Mouse (Mus musculus): ENCODE data around the gene Zfp62. TPM values are rescaled to one million over a fixed set of nuclear protein-coding genes. Genes with fewer than 3 reads are reported as not detected.
A peak's percentile ranks its signal among the peaks of the same experiment; 100 is the strongest.

Gene Zfp62
- polyA plus RNA-seq, 1 experiment from 2014 or later = 58.6 TPM

GRCm38 (mm10) chr11:49213505-49213904 lies 10.4 kb downstream of the Zfp62 start:
- H3K36me3 ChIP-seq (ENCODE audit: poor library complexity, severe bottlenecking) = peaks cover 53% of the 10 kb centered on the region
- WGBS = 96% methylated on average over 1 of the region's 1 CpGs
- no peak overlapping the region for H3K9ac ChIP-seq
- no peak overlapping the region for H3K4me2 ChIP-seq
- H3K4me3 ChIP-seq = no peak overlapping the region
- no peaks in the 10 kb centered on the region for H3K27me3 ChIP-seq
- no peak for ATAC-seq
- H3K4me1 ChIP-seq = peaks cover 7% of the 10 kb centered on the region
- no peak overlapping the region for H3K27ac ChIP-seq
- no peaks in the 10 kb centered on the region for H3K9me3 ChIP-seq (replicated peaks)

- Histone ChIP-seq H3K9ac (no peak overlapping the region), H3K27ac (no peak overlapping the region), H3K4me1 (no peaks in the 10 kb centered on the region), H3K9me3 (replicated peaks) (no peaks in the 10 kb centered on the region), H3K36me3 (ENCODE audit: poor library complexity, severe bottlenecking) (peaks cover 33% of the 10 kb centered on the region), H3K4me2 (no peak overlapping the region), H3K4me3 (no peak overlapping the region), H3K27me3 (no peaks in the 10 kb centered on the region)
- ATAC-seq = no peak
- 93% methylated on average over 2 of the region's 2 CpGs for WGBS
Measured at GRCm38 (mm10) chr11:49219271-49219670, 16.2 kb downstream of the Zfp62 start.

DNA sequence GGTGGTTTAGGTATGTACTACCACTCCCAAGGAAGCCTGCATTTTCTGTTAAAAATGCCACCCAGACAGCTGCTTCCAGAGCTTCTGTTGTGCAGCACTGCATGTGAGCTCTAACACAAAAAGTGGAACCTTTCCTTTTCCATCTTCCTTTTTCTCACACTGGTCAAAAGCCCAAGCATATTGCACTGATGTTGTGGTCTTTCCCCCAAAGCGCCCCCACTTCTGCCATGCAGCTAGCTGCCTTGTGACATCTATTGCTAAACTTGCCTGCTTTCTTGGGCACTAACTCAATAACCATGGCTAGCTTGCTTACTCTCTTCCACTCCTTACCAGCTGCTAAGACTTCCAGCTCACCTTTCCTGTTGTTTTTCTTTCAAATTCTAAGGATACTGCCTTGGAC lies 21.4 kb downstream of the Zfp62 start:
- Histone ChIP-seq H3K4me2 (no peak overlapping the region), H3K36me3 (ENCODE audit: poor library complexity, severe bottlenecking) (no peaks in the 10 kb centered on the region), H3K4me1 (no peaks in the 10 kb centered on the region), H3K27ac (no peak overlapping the region), H3K27me3 (no peaks in the 10 kb centered on the region), H3K4me3 (no peak overlapping the region), H3K9ac (no peak overlapping the region), H3K9me3 (replicated peaks) (no peaks in the 10 kb centered on the region)
- WGBS = 70% methylated on average over 1 of the region's 1 CpGs
- ATAC-seq = no peak

DNA sequence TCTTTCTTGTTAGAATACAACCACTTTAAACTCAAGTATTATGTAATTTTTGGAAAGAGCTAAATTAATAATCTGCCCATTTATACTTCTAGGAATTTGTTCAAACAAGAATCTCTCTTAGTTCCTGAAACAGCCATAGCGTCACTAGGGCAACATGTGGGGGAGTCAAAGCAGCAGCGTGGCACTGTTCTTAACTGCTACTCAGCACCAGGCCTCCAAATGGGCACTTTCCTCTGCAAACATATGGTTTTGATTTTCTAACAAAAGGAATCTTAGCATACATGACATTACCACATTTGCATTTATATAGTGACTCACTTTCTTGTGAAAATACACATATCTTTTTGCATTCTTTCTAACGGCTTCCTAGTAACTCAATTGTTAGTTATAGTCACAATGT lies 29.7 kb downstream of the Zfp62 start:
- H3K9ac ChIP-seq = no peak overlapping the region
- no peaks in the 10 kb centered on the region for H3K27me3 ChIP-seq
- no peak for ATAC-seq
- WGBS = 83% methylated on average over 3 of the region's 3 CpGs
- no peaks in the 10 kb centered on the region for H3K4me1 ChIP-seq
- H3K9me3 ChIP-seq (replicated peaks) = no peaks in the 10 kb centered on the region
- H3K36me3 ChIP-seq (ENCODE audit: poor library complexity, severe bottlenecking) = no peaks in the 10 kb centered on the region
- H3K4me2 ChIP-seq = no peak overlapping the region
- H3K27ac ChIP-seq = no peak overlapping the region
- no peak overlapping the region for H3K4me3 ChIP-seq

- no peaks in the 10 kb centered on the region for H3K36me3 ChIP-seq (ENCODE audit: poor library complexity, severe bottlenecking)
- no peak overlapping the region for H3K27ac ChIP-seq
- H3K4me3 ChIP-seq = no peak overlapping the region
- H3K9ac ChIP-seq = no peak overlapping the region
- ATAC-seq = no peak
- 69% methylated on average over 3 of the region's 3 CpGs for WGBS
- no peak overlapping the region for H3K4me2 ChIP-seq
- H3K9me3 ChIP-seq (replicated peaks) = no peaks in the 10 kb centered on the region
- H3K4me1 ChIP-seq = no peaks in the 10 kb centered on the region
- no peaks in the 10 kb centered on the region for H3K27me3 ChIP-seq
Measured at GRCm38 (mm10) chr11:49235459-49236207, 32.5 kb downstream of the Zfp62 start.

GRCm38 (mm10) chr11:49236891-49237290 lies 33.8 kb downstream of the Zfp62 start:
- no peak overlapping the region for H3K4me3 ChIP-seq
- H3K27ac ChIP-seq = no peak overlapping the region
- 83% methylated on average over 1 of the region's 1 CpGs for WGBS
- no peak for ATAC-seq
- H3K9me3 ChIP-seq (replicated peaks) = no peaks in the 10 kb centered on the region
- H3K4me2 ChIP-seq = no peak overlapping the region
- H3K36me3 ChIP-seq (ENCODE audit: poor library complexity, severe bottlenecking) = no peaks in the 10 kb centered on the region
- H3K4me1 ChIP-seq = no peaks in the 10 kb centered on the region
- no peaks in the 10 kb centered on the region for H3K27me3 ChIP-seq
- no peak overlapping the region for H3K9ac ChIP-seq

GRCm38 (mm10) chr11:49237532-49237931 lies 34.4 kb downstream of the Zfp62 start:
- H3K27me3 ChIP-seq = no peaks in the 10 kb centered on the region
- WGBS = 87% methylated on average over 2 of the region's 2 CpGs
- H3K4me2 ChIP-seq = no peak overlapping the region
- H3K4me3 ChIP-seq = no peak overlapping the region
- no peak overlapping the region for H3K27ac ChIP-seq
- no peak for ATAC-seq
- no peak overlapping the region for H3K9ac ChIP-seq
- no peaks in the 10 kb centered on the region for H3K4me1 ChIP-seq
- H3K9me3 ChIP-seq (replicated peaks) = no peaks in the 10 kb centered on the region
- no peaks in the 10 kb centered on the region for H3K36me3 ChIP-seq (ENCODE audit: poor library complexity, severe bottlenecking)

GRCm38 (mm10) chr11:49240310-49240709 lies 37.2 kb downstream of the Zfp62 start:
- WGBS = 93% methylated on average over 1 of the region's 1 CpGs
- no peaks in the 10 kb centered on the region for H3K36me3 ChIP-seq (ENCODE audit: poor library complexity, severe bottlenecking)

GRCm38 (mm10) chr11:49240874-49241273 lies 37.8 kb downstream of the Zfp62 start:
- ATAC-seq = no peak
- Histone ChIP-seq H3K4me2 (no peak overlapping the region), H3K27ac (no peak overlapping the region), H3K36me3 (ENCODE audit: poor library complexity, severe bottlenecking) (no peaks in the 10 kb centered on the region), H3K9ac (no peak overlapping the region), H3K9me3 (replicated peaks) (no peaks in the 10 kb centered on the region), H3K4me3 (no peak overlapping the region), H3K4me1 (peaks cover 18% of the 10 kb centered on the region), H3K27me3 (no peaks in the 10 kb centered on the region)
- WGBS = 86% methylated on average over 4 of the region's 4 CpGs

More at GRCm38 (mm10) chr11:49240310-49240709, 37.2 kb downstream of the Zfp62 start:
- Histone ChIP-seq H3K9ac (no peak overlapping the region), H3K4me2 (no peak overlapping the region), H3K4me1 (peaks cover 13% of the 10 kb centered on the region), H3K4me3 (no peak overlapping the region), H3K9me3 (replicated peaks) (no peaks in the 10 kb centered on the region), H3K27me3 (no peaks in the 10 kb centered on the region), H3K27ac (no peak overlapping the region)
- no peak for ATAC-seq

DNA sequence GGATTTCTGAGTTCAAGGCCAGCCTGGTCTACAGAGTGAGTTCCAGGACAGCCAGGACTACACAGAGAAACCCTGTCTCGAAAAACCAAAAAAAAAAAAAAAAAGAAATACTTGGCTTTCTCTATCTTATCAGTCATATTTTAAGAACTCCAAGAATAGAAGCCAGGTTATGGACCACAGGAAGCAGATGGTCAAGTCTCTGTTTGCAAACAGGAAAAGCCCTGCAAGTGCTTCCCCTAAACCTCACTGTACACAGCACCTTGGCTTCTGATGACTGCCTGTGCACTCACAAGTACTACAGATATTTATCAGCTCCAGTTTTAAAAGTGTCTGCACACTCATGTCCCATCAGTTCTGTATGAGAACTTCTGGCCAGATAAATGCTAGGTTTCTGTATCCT lies 38.4 kb downstream of the Zfp62 start:
- H3K36me3 ChIP-seq (ENCODE audit: poor library complexity, severe bottlenecking) = no peaks in the 10 kb centered on the region
- peaks cover 20% of the 10 kb centered on the region for H3K4me1 ChIP-seq
- WGBS = 63% methylated on average over 1 of the region's 1 CpGs
- H3K9ac ChIP-seq = no peak overlapping the region
- no peak overlapping the region for H3K4me3 ChIP-seq
- no peak for ATAC-seq
- no peak overlapping the region for H3K4me2 ChIP-seq
- no peak overlapping the region for H3K27ac ChIP-seq
- no peaks in the 10 kb centered on the region for H3K9me3 ChIP-seq (replicated peaks)
- H3K27me3 ChIP-seq = no peaks in the 10 kb centered on the region

GRCm38 (mm10) chr11:49242944-49243626 lies 40.0 kb downstream of the Zfp62 start:
- Histone ChIP-seq H3K27me3 (no peaks in the 10 kb centered on the region), H3K9me3 (replicated peaks) (no peaks in the 10 kb centered on the region), H3K27ac (peak overlapping the region; percentile 92), H3K4me1 (peaks cover 28% of the 10 kb centered on the region), H3K4me2 (peak overlapping the region; percentile 69), H3K4me3 (peak overlapping the region; percentile 65), H3K36me3 (ENCODE audit: poor library complexity, severe bottlenecking) (no peaks in the 10 kb centered on the region), H3K9ac (peak overlapping the region; percentile 78)
- 20% methylated on average over 11 of the region's 11 CpGs for WGBS
- 0 out of 2 replicates have a peak, but pooled peaks have one; percentile 6 for ATAC-seq

- H3K4me2 ChIP-seq = peak within 1 kb of the TSS; percentile 69
- no peaks in the 10 kb centered on the region for H3K9me3 ChIP-seq (replicated peaks)
- no peaks in the 10 kb centered on the region for H3K27me3 ChIP-seq
- peak; percentile 96 for ATAC-seq
- peak within 1 kb of the TSS; percentile 65 for H3K4me3 ChIP-seq
- peak within 1 kb of the TSS; percentile 78 for H3K9ac ChIP-seq
- H3K4me1 ChIP-seq = peaks cover 28% of the 10 kb centered on the region
- H3K36me3 ChIP-seq (ENCODE audit: poor library complexity, severe bottlenecking) = no peaks in the 10 kb centered on the region
- under 1% methylated on average over 56 of the region's 60 CpGs for WGBS
- H3K27ac ChIP-seq = peak within 1 kb of the TSS; percentile 92
Measured at GRCm38 (mm10) chr11:49243727-49244594, 40.9 kb downstream of the Zfp62 start, which contains the start of gene Mgat1. Gene Mgat1, plus strand, starts transcription at chr11:49244191.

All from forebrain, embryonic 13.5 days (tissue).